Mouse (Mus musculus): ENCODE measurements around the gene Cir1.

Cir1 gene

DNA sequence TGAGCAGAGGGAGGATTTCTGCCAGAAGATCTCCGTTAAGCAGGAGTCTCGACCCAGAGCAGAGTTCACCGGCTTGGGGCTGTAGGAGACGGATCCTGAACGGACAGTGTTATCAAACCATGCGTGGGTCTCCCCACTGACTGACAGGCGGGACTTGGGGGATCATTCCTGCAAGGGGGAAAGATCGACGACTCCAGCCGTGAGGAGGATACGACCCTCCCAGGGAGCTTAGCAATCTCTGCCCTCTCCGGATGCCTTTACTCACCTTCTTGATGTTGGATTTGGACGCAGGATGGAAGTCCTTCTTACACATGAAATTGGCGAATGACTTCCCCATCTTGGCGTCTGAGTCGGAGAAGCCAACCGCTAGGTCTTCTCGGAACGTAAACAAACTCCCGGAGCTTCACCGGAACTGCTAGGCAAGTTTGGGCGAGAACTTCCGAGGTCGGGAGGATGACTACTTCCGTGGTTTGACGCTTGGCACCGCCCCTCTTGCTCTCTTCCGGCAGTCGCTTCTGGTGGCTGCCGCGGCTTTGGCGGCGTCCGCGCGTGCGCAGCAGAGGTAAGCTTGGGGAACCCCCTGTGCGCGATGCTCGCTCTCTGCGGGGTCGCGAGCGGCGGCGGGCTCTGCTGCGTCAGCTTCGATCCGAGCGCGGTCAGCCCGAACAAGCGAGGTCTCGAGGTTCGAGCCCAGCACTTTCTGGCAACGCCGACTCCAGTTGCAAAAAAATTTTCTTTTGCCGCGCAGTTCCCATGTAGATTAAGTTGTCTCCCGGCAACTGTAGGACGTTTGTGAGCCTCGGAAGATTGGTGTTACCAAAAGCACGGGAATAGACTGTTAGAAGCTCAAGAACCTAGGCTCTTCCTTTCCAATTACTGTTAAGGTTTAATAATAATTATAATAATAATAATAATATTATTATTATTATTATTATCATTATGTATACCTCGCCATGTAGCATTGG lies at the start of gene Cir1, which contains the start of gene Scrn3:
Gene Cir1, minus strand, starts transcription at position 550 of the 965 bp plus-strand sequence.
Gene Scrn3, plus strand, starts transcription at position 450 of the 965 bp plus-strand sequence.
- DNase-seq: peak; percentile 94

DNA sequence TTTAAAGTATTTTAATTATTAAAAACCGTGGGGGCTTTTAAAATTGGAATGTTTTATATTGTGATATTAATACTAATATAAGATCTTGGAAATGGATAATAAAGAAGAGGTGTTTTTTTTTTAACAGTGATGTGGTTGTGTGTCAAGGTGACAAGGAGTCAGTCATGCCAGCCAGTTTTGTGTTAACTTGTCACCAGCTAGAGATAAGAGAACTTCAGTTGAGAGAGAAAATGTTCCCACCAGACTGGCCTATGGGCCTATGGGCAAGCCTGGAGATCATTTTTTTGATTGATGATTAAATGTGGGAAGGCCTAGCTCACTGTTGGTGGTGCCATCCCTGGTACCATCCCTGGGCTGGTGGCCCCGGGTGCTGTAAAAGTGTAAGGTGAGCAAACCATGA lies 48.0 kb upstream of the Cir1 start:
- DNase-seq: no peak

DNA sequence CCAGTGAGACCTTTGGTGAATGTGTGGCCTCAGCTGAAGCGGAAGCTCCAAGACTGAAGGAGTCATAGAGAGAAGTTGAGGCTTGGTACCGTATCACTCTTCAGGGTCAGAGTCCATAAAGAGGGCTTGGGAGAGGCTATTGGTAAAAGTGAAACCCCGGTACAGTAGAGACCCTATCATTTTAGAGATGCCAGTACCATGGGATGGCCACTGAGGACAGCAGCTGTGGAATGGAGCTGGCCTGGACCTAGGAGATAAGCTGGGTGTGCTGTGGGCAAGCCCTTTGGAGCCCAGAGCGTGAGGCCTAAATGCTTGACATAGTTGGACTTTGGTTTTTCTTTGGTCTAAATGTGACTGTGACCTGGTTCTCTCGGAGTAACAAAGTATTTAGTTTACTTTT lies 47.4 kb upstream of the Cir1 start:
- DNase-seq: no peak

DNA sequence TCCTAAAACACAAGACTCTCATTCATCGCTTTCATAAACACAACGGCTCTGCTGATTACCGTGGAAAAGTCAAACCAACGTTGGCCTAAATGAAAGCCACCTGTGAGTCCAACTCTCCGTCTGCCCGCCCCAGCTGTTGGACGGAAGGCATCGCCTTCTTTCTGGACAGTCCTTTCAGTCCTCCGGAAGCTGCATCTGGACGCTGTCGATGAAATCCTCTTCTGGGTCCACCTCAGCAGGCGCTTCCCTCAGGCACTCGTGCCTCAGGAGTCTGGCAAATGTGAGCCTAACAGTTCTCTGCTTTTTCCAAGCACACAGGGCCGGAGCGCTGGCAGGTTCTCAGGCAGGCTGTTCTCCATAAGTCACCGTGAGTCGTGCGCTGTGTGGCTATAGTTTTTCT lies 44.5 kb upstream of the Cir1 start:
- DNase-seq: no peak

DNA sequence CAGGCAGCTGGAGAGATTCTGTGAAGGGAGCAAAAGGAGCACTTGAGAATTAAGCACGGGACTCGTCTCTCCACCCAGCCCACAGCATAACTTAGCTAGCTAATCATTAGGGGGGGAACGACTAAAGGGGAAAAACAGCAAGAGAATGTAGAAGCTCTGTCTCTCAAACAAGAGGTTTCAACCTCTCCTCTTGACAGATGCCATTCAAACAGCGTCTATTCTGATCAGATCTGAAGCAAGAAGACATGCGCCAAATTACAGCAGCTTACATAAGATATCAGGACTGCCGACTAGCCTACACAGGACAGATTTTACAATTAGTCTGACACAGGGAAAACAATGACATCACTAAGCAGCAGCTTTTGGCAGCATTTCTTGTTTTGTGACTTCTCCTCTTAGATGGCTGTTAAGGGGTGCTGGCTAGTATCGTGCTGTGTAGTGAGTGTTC lies 39.5 kb upstream of the Cir1 start:
- peak; percentile 15 for DNase-seq

DNA sequence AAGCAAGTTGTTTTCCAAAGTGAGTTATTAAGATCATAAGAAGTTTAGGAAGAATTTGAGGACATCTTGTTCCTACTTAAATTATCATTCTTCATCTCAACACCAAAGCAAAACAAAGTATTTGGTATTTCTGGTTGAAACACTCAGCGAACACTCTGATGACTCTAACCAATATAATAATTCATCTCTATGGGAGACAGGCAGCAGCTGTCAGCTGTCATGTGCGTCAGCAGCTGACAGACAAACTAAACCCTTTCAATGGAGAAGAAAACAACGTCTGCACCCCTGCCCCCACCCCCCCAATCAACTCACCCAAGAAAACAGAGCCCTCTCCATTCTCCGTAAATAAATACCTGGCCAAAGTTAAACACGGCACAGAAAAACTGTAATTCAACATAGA lies 39.0 kb upstream of the Cir1 start:
- DNase-seq: no peak

DNA sequence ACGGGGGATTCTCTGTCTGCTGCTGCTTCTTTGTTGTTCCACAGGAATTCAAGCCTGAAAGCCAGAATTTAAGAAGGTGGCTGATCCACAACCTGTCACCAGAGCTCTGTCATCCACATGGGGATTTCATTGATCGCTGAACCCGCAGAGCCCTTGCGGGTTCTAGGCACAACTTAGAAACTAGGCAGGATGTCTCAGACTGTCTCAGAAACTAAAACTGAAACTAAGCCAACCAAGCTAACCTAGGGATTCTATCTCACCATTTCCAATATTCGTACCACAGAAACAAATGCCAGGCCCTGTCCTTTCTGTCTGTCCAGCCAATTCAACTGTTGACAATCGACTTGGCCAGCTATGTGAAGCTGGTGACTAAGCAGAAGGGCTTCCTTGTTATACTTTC lies 35.7 kb upstream of the Cir1 start:
- DNase-seq: no peak

DNA sequence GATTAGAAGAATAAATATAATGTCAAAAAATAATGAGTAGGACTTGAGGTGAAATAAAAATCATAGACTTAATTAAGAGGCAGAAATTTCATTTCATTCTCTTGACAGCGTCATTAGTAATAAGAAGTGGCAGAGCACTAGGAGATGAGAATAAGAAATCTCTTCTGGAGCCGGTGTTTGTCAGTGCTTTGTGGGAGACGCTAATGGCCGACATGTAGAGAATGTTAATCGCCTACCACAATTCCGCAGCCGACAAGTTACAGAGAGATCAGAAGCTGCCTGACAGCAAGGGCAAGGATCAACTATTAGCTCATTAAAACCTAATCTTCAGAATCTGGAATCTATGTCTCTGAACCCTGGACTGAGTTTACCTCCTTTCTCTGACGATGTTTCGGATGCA lies 35.3 kb upstream of the Cir1 start:
- no peak for DNase-seq

DNA sequence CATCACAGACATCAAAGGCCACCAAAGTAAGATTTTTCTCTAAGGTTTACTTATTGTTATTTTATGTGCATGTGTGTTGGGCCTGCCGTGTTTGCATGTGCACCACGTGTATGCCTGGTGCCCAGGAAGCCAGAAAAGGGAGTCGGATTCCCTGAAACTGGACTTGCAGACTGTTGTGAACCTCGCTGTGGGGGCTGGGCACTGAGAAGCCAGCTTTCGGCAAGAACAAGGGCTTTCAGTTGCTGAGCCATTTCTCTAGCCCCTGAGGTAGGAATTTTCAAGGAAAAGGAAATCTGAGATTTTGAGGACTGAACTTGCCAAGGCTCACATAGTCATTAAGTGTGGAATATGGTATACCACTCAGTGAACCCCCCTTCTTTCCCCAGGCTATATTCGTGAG lies 34.6 kb upstream of the Cir1 start:
- no peak for DNase-seq

DNA sequence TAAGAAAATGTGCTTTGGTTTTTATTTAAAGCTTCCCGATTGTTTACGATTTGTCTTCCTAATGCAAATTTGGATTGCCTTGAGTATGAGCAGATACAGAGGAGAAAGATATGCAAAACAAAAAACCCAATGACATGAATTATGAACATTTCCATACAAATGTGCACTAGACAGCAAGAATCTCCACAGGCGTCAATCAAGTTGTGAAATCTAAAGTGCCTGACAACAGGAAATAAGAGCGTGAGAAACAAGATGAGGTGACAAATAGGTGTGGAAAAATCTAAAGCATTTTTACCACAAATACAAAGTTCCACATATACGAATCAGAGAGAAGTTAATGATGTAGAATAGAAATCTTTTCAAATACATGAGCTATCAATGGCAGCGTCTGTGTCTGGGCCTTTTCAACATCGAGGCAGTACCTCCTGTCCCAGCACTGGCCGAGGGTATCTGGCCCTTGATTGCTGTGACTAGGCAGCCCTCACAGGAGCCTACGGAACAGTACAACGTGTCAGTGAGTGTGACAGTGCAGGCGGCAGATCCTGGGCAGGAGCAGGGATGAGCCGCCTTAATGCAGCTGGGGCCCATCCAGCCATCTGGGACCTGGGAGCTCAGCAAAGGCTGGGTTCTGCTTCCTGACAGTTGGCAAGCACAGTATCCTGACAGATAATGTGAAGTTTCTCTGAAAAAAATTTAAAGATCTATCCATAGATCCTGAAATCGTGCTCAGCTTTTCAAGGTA lies 34.0 kb upstream of the Cir1 start:
- no peak for DNase-seq

DNA sequence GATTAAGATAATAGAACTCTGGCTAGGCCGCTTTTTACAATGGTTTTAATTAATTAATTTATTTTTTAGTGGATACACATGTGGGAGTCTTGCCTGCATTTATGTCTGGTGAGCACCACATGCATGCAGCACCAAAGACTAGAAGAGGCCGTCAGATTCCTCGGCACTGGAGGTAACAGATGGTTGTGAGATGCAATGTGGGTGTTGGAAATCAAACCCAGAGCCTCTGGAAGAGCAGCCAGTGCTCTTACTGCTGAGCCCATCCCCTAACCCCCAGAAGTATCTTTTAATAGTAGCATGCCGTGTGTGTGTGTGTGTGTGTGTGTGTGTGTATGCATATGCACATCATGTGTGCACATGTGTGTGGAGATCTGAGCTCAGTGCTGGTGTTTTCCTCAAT lies 32.7 kb upstream of the Cir1 start:
- DNase-seq: no peak

DNA sequence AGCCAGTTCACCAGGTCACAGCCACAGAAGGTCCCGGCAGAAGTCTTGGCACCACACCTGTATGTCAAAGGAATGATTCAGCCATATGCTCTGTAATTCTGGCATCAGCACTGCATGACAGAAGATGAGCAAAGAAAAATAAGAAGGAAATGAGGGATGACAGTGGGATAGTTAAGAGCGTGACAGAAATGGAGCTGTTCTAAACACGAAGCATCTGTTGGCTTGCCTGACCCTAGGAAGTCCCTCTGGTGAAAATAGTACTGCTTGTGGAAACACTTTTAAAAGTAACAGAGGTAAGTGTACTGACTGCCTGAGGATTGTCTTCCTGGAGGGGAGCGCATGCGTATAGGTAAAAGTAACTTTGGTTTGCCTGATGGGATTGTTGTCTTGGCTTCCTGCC lies 31.2 kb upstream of the Cir1 start:
- DNase-seq: no peak

DNA sequence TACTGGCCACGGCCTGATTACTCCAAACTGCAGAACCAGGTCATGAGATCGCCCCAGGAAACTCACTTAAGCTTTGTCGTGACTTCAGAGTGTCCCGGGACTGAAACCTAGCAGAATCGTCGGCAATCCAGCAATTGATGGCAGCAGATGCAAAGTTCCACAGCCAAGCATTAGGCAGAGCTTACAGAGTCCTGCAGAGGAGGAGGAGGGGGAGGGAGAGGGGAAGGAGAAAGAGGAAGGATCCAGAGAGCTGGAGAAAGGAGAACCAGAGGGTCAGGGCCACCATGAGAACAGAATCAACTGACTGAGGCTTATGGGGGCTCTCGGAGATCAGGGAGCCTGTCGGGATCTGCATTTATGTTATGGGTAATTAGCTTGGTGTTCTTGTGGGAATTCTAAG lies 25.9 kb upstream of the Cir1 start:
- no peak for DNase-seq

DNA sequence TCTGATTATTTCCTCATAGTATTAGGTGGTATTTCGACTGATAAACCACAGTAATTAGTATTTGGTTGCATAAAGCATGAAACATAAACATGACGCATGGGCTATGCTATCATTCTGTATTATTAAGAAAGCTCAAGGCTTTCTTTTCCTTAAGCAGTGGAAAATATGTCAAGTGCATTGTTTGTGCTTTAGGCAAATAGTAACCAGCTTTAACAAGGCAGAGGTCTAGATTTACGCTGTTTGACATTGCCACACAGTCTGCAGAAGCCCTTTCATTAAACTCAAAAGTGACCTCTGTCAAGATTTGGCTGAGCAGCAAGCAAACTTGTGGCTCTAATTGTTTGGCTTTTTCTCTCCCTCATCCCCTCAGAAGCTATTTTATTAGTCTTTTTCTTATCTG lies 23.4 kb upstream of the Cir1 start:
- no peak for DNase-seq

DNA sequence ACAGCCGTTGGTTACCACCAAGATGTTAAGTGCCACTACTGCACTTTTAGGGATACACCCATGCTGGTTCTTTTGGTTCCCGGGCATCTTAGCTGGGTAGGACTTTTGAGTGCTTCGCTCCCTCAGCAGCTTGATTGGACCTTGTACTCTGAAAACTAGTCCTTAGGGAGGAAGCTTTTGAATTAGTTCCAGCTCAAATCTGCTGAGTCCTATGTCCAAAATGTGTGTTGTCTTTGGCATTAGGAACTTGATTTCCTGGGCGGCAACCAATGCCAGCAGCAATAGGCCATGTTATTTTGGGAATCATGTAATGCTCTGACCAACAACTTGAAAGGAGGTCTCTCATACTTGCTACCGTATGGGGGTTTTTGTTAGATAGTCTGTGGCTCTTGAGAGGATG lies 13.4 kb upstream of the Cir1 start:
- DNase-seq: no peak

DNA sequence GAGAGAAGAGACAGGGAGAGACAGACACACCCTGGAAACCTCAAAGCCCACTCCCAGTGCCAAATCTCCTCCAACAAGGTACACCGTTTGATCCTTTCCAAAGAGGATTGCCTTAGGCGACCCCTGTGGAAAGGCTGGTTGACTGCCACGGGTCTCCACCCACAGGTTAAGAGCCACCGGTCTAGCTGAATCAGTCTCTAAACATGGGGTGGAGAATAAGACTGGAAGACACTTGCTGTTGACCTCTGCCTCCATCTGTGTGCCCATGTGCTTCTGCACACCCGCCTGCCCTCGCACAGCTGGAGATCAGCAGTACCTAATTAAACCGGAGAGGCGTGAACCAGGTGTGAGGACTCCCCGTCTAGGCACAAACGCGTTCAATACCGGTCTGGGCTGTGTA lies 10.5 kb upstream of the Cir1 start:
- DNase-seq: no peak

DNA sequence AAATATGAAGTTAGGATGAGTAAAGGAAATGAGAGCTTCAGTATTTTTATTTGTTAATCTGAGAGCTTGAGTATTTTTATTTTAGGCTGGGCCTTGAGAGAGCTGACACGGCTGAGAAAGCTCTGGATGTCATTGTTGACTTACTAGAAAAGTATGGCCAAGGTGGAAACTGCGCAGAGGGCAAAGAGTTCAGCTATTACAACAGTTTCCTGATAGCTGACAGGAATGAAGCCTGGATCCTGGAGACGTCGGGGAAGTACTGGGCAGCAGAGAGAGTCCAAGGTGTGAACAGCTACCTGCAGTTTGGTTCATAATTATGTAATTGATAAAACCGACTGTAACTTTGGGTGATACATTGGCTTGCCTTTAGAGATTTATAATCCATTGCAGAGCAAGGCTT lies 6.7 kb upstream of the Cir1 start:
- no peak for DNase-seq

DNA sequence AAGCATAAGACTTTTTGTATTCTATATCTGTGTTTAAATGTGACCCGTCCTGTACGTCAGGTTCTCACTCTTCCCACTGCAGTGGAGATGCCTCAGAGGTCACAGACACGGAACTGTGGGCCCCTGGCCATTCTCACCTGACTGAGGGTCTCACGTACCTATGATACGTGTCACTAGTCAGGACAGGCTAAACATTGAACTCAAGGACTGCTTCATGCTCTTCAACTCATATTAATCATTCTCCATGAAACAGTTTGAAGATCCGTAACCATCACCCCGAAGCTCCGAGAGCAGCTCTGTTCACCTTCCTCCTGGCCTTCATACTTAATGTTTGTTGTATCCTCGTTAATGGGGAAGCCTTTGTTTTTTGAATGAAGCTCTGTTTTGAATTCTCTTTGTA lies 4.9 kb upstream of the Cir1 start:
- DNase-seq: no peak

DNA sequence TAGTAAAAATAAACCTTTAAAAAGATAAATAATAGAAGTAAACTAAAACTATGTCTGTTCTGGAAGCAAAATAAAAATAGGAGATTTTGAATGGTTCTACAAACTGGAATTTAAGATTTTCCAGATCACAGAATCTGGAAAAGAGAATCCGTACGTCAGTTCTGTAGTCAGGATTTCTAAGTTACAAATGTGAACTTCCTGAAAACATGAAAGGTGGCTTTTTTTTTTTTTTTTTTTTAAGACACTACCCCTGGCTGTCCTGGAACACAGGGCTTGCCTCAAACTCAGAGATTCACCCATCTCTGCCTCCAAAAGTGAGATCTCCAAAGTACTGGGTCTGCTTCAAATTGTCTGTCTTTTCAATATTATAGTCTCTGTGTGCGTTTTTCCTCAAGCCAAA lies 1.8 kb upstream of the Cir1 start:
- no peak for DNase-seq

DNA sequence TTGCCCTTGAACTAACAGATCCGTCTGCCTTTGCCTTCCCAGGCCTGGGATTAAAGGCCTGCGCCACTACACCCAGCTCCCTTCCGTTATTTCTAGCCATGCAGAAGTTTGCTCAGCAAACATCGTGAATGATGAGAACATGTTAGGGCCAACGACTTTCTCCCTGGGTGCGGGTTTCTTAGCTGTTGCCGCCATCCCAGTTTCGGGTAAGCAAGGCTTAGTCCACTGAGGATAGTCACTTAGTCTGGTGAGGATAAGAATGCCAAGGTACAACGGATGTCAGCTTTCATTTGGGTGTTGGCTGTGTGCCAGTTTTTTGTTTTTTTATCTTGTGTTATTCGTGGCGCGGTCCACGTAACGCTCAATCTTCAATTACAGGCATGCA lies 608 bp upstream of the Cir1 start:
- DNase-seq: peak; percentile 42

DNA sequence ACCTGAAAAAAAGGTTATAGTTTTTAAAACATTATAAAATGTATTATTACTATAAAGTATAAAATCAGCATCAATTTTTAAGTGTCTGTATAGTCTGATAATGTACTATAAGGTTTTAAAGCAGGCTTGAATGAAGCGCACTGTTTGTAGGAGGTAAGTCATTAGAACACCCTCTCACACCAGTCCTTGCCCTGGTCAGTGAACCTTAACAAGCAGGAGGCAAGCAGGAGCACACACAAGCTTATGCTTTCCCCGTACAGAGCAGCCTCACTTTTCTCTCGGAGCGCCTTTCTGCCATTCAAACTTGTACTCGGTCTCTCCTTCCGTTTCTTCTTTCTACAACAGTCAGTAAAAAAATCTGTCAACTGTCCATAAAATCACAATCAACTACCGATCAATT lies 6.5 kb downstream of the Cir1 start:
- no peak for DNase-seq

DNA sequence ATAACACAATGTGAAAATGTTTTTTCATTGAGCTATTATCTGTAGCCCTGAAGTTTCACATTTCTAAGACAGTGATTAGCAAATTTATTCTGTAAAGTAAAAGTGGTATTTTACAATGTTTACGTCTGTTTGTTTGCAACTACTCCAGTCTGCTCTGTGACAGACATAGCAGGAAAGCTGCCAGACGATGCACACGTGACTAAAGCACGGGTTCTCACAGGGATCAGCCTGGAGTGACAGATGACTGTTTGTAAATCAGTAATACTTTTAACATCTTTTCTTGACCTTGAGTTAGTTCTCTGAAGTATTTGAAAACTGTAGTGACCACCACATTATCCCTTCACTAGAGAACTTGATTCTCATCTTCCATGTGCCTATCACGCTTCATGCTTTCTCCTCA lies 8.0 kb downstream of the Cir1 start:
- DNase-seq: no peak

DNA sequence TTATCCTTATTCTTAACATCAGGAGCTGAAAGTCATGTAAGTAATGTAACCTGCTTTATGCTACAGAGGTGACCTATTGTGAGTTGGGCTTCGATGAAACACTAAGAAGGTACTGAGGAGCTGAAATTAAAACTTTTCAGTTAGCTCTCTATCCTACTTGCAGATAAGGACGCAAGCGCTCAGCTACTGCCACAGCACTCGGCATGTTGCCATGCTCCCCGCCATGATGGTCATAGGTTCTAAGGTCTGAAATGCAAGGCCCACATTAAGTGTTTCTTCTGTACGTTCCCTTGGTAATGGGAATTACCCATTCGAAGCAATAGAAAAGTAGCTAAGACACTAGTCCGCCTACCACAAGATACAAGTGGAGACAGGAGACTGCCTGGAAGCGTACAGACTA lies 9.8 kb downstream of the Cir1 start:
- DNase-seq: no peak

DNA sequence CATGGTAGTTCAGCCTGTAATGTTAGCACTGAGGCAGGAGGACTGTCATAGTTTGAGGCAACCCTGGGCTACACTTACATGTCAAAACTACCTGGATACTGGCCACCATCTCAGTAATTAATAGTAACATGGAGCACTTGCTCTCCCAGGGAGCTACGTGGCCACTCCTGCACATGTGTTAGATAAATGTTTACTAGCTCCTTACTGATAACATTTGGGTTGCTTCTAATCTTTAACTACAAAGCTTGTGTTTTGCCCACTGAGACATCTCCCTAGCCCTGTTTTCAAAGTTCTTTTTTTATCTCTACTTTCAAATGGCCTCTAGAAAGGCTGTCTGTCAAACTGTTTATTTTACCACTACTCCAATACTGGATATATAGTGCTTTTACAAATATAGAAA lies 10.5 kb downstream of the Cir1 start:
- no peak for DNase-seq

Measured in cerebellum, adult 11 months (tissue).